In the genomic region with DNA sequence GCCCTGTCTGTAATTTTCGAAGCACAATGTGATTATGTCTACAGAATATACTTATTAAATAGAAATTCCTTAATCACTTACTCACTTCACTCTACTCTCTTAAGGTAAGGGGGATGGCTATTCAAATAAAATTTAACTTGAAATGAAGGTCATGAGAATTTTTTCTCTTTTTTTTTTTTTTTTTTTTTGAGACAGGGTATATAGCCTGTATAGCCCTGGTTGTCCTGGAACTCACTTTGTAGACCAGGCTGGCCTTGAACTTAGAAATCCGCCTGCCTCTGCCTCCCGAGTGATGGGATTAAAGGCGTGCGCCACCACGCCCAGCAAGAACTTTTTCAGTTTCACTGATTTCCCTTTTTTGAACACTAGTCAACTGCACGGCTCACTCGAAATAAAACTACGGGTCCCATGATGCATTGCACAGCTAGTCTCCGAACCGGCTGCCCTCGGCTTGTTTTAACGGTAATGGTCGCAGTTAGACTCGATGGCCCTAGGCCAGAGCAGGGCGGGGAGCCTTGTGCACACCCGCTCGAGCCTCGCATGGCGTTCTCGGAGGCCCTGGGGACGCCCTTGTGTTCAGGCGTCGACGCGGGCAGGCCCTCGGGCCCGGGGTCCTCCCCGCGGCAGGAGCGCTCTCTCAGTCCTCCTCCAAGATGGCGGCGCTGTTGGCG, we compare ENCODE assay signal across 8 mouse cellular contexts. TPM values are rescaled to one million over a fixed set of nuclear protein-coding genes. Genes with fewer than 3 reads are reported as not detected.
DNase-seq lines count a peak whose midpoint lies in the region; ATAC-seq and TF ChIP-seq lines count a peak whose summit lies in the region.

Gene Nup205 (plus strand): TSS at position 443 of the 671 bp plus-strand sequence.

- intact Hi-C loops in heart, postnatal 14 days (cut with DNase I), result loop anchor here (5.0 kb wide), 2 partner anchors 45 to 180 kb away; partner anchors contain the start of gene Cnot4

- DNase-seq in MEL-GATA-1-ER (ENCODE audit: extremely low read depth, low read depth), result peak; percentile 87
- peak; percentile 82 for DNase-seq in cerebellum, adult 11-12 months
- DNase-seq in heart, postnatal 14 days, result peak; percentile 79 to 82
- DNase-seq in large intestine, adult 2 months (ENCODE audit: low read depth, low spot score), result peak; percentile 70
- DNase-seq in stomach, postnatal 0 days (ENCODE audit: low spot score), result peak; percentile 84

- 0 out of 2 replicates have a peak, but pooled peaks have one; percentile 30 for TF ChIP-seq CTCF in stomach, postnatal 0 days (IDR thresholded peaks at IDR 0.05; ENCODE audit: low read depth)

- H3K27ac ChIP-seq in forebrain, embryonic 15.5 days (replicated peaks), result peak within 1 kb of the TSS; percentile 98
- peak within 1 kb of the TSS; percentile 94 for H3K27ac ChIP-seq in liver, embryonic 16.5 days (ENCODE audit: low read length)
- peak within 1 kb of the TSS; percentile 89 for H3K27ac ChIP-seq in neural tube, embryonic 12.5 days
- H3K27ac ChIP-seq in stomach, postnatal 0 days (replicated peaks), result peak within 1 kb of the TSS; percentile 96

- H3K4me1 ChIP-seq in forebrain, embryonic 15.5 days, result peaks cover 9% of the 10 kb centered on the region
- no peaks in the 10 kb centered on the region; the same call in 1 of the 2 replicates for H3K4me1 ChIP-seq in liver, embryonic 16.5 days (ENCODE audit: control insufficient read depth, low read depth, low read length)
- H3K4me1 ChIP-seq in neural tube, embryonic 12.5 days, result peaks cover 3% of the 10 kb centered on the region; the same call in 1 of the 2 replicates
- H3K4me1 ChIP-seq in stomach, postnatal 0 days (replicated peaks; ENCODE audit: control insufficient read depth, insufficient read depth), result no peaks in the 10 kb centered on the region

- TF ChIP-seq EP300 in stomach, postnatal 0 days (optimal IDR thresholded peaks at IDR 0.05), result peak; percentile 44

- 3% methylated on average over 34 of the region's 34 CpGs for WGBS in forebrain, embryonic 15.5 days
- WGBS in large intestine, adult 2 months, result 3% methylated on average over 34 of the region's 34 CpGs
- WGBS in liver, embryonic 16.5 days (ENCODE audit: insufficient replicate concordance), result 3% methylated on average over 34 of the region's 34 CpGs
- WGBS in neural tube, embryonic 12.5 days, result 4% methylated on average over 34 of the region's 34 CpGs
- 3% methylated on average over 33 of the region's 34 CpGs for WGBS in stomach, postnatal 0 days

- H3K27me3 ChIP-seq in forebrain, embryonic 15.5 days, result no peaks in the 10 kb centered on the region
- H3K27me3 ChIP-seq in liver, embryonic 16.5 days (ENCODE audit: control insufficient read depth, insufficient read depth, low read depth, low read length), result no peaks in the 10 kb centered on the region
- no peaks in the 10 kb centered on the region for H3K27me3 ChIP-seq in neural tube, embryonic 12.5 days (replicated peaks)
- no peaks in the 10 kb centered on the region for H3K27me3 ChIP-seq in stomach, postnatal 0 days (ENCODE audit: control insufficient read depth, insufficient read depth, low read length)

- no peaks in the 10 kb centered on the region for H3K9me3 ChIP-seq in forebrain, embryonic 15.5 days
- H3K9me3 ChIP-seq in liver, embryonic 16.5 days (replicated peaks; ENCODE audit: control insufficient read depth, low read length), result no peaks in the 10 kb centered on the region
- H3K9me3 ChIP-seq in neural tube, embryonic 12.5 days, result no peaks in the 10 kb centered on the region
- no peaks in the 10 kb centered on the region for H3K9me3 ChIP-seq in stomach, postnatal 0 days (ENCODE audit: control insufficient read depth, low read length)

- H3K4me2 ChIP-seq in forebrain, embryonic 15.5 days (replicated peaks), result peak within 1 kb of the TSS; percentile 64
- peak within 1 kb of the TSS; percentile 97 for H3K4me2 ChIP-seq in liver, embryonic 16.5 days (ENCODE audit: low read depth, low read length)
- peak within 1 kb of the TSS; percentile 82 for H3K4me2 ChIP-seq in neural tube, embryonic 12.5 days (replicated peaks)
- peak within 1 kb of the TSS; percentile 95 for H3K4me2 ChIP-seq in stomach, postnatal 0 days (replicated peaks; ENCODE audit: low read depth)

- no peaks in the 10 kb centered on the region for H3K36me3 ChIP-seq in forebrain, embryonic 15.5 days
- H3K36me3 ChIP-seq in liver, embryonic 16.5 days (ENCODE audit: control insufficient read depth, insufficient read depth), result no peaks in the 10 kb centered on the region
- no peaks in the 10 kb centered on the region for H3K36me3 ChIP-seq in neural tube, embryonic 12.5 days
- no peaks in the 10 kb centered on the region for H3K36me3 ChIP-seq in stomach, postnatal 0 days (ENCODE audit: control insufficient read depth, insufficient read depth, low read length)

- peak within 1 kb of the TSS; percentile 68 for H3K4me3 ChIP-seq in forebrain, embryonic 15.5 days
- peak within 1 kb of the TSS; percentile 94 for H3K4me3 ChIP-seq in liver, embryonic 16.5 days (ENCODE audit: low read depth, low read length)
- H3K4me3 ChIP-seq in neural tube, embryonic 12.5 days, result peak within 1 kb of the TSS; percentile 85
- peak within 1 kb of the TSS; percentile 88 for H3K4me3 ChIP-seq in stomach, postnatal 0 days (ENCODE audit: low read depth, low read length)

- peak; percentile 95 for ATAC-seq in forebrain, embryonic 15.5 days (replicated peaks)
- ATAC-seq in liver, embryonic 16.5 days (ENCODE audit: low read depth), result peak; percentile 91
- peak; percentile 91 for ATAC-seq in neural tube, embryonic 12.5 days (ENCODE audit: low FRiP score, low read depth)
- ATAC-seq in stomach, postnatal 0 days (ENCODE audit: low FRiP score, low TSS enrichment), result peak; percentile 90

- H3K9ac ChIP-seq in forebrain, embryonic 15.5 days (replicated peaks), result peak within 1 kb of the TSS; percentile 82
- H3K9ac ChIP-seq in liver, embryonic 16.5 days (ENCODE audit: low read depth, low read length), result peak within 1 kb of the TSS; percentile 91
- peak within 1 kb of the TSS; percentile 83 for H3K9ac ChIP-seq in neural tube, embryonic 12.5 days
- peak within 1 kb of the TSS; percentile 89 for H3K9ac ChIP-seq in stomach, postnatal 0 days (ENCODE audit: low read length)

RNA-seq across cellular contexts. Expression of gene Nup205, which starts in this region (rescaled TPM):
- polyA plus RNA-seq in forebrain, embryonic 15.5 days (2015; fragmentation: Nextera tagmentation; extraction: Ambion mirVana), result 31.1 and 31.8 TPM in 2 replicates
- total RNA-seq in heart, postnatal 14 days (2021), result 10 to 100 TPM; 13.6 to 16.9 TPM
- 14.3 and 18.8 TPM in 2 replicates for polyA plus RNA-seq in large intestine, adult 2 months (2012; rRNA removed)
- polyA plus RNA-seq in liver, embryonic 16.5 days (2015; fragmentation: Nextera tagmentation; extraction: Ambion mirVana), result 17.3 and 17.8 TPM in 2 replicates
- 32.6 and 37.0 TPM in 2 replicates for polyA plus RNA-seq in neural tube, embryonic 12.5 days (2016; fragmentation: Nextera tagmentation; extraction: Ambion mirVana)
- polyA plus RNA-seq in stomach, postnatal 0 days (2015; fragmentation: Nextera tagmentation; extraction: Ambion mirVana), result 7.2 and 7.4 TPM in 2 replicates

Comparison
In these comparisons a context has a peak if more than half of its experiments do, and no peak if none do; other contexts are left out.
1. Peak in every context shown above with its lines: DNase-seq, ATAC-seq, H3K4me3 ChIP-seq and H3K27ac ChIP-seq.